Mouse (Mus musculus) ES-Bruce4 (cell line): ENCODE data around the gene Btg2. TPM values are rescaled to one million over a fixed set of nuclear protein-coding genes. Genes with fewer than 3 reads are reported as not detected.
A peak's percentile ranks its signal among the peaks of the same experiment; 100 is the strongest.

ENCODE experiments used
- H3K27ac ChIP-seq: 2 replicates; pipeline ENCODE4 v1.5.1; 2012; ENCODE audit warnings: low read length, inconsistent platforms; ENCODE audit not compliant: insufficient read depth
- H3K27me3 ChIP-seq: 2 replicates; pipeline ENCODE4 v1.6.1; 2012; ENCODE audit warnings: mild to moderate bottlenecking, low read length, inconsistent platforms; ENCODE audit not compliant: control insufficient read depth, poor library complexity, insufficient read depth, severe bottlenecking
- H3K36me3 ChIP-seq: 2 replicates; pipeline ENCODE4 v1.6.1; 2012; ENCODE audit warnings: inconsistent platforms, mild to moderate bottlenecking, low read length, moderate library complexity; ENCODE audit not compliant: control insufficient read depth, poor library complexity, insufficient read depth, severe bottlenecking
- H3K4me1 ChIP-seq: one replicate; pipeline ENCODE4 v1.8.1; 2011; ENCODE audit warnings: low read length; ENCODE audit not compliant: control insufficient read depth, insufficient read depth
- H3K4me3 ChIP-seq: 2 replicates; pipeline ENCODE4 v1.5.1; 2011; ENCODE audit warnings: low read depth, mild to moderate bottlenecking, low read length
- H3K9ac ChIP-seq: 2 replicates; pipeline ENCODE4 v1.6.1; 2012; ENCODE audit warnings: low read depth, mild to moderate bottlenecking, inconsistent platforms; ENCODE audit not compliant: poor library complexity, severe bottlenecking
- H3K9me3 ChIP-seq: replicated peaks from 2 replicates; pipeline ENCODE4 v1.6.1; 2012; ENCODE audit warnings: mild to moderate bottlenecking, low read length, inconsistent platforms; ENCODE audit not compliant: control insufficient read depth, poor library complexity, insufficient read depth, severe bottlenecking
- CTCF ChIP-seq: IDR thresholded peaks from one replicate; pipeline ENCODE4 v1.8.1; 2011; ENCODE audit warnings: low read depth, low read length
- EP300 ChIP-seq: IDR thresholded peaks from 2 replicates; pipeline ENCODE4 v1.6.1; 2011; ENCODE audit warnings: low read depth, low read length; ENCODE audit not compliant: insufficient read depth
- POLR2A ChIP-seq: IDR thresholded peaks from one replicate; pipeline ENCODE4 v1.8.1; 2011; ENCODE audit warnings: low read length; ENCODE audit not compliant: insufficient read depth
- polyA plus RNA-seq: library from polyadenylated mRNA; stranded (reverse); fragments of >200 nt; gene quantifications from 2 replicates; pipeline ENCODE4 v1.2.4, GENCODE M21; 2011; ENCODE audit warnings: low read depth; ENCODE audit not compliant: missing spikeins, insufficient read depth, insufficient read length

Gene Btg2
- polyA plus RNA-seq, 1 experiment = 109 TPM

DNA sequence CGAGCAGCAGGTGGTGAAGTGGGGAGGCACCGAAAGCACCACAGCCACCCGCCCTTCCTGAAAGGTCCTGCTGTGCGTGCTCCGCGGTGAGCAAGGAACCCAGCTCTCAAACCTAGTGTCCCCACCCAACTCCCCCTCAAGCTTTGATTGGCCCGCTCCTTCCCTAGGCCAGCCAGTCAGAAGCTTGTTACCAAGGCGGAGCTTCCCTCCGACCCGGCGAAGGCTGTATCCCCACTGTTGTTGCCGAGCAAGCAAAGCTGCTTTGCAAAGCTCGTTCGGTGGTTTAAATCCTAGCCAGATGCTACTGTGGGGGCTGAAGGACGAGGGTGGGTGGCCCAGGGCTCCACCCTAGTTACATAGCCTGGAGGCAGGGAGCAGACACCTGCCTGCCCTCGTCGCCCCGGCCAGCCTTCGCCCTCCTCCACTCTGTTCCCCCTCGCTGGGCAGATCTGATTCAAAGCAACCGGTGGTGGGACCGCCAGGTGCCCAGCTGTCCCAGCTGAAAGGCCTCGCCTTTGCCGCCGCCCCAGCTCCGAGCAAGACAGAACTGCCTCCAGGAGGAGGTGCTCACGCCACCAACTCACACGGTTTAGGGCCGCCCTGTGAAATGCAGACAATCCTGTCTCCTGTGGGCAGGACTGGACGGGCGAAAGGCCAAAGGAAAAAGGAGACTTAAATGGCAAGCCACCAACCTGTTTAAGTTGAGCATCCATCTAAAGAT is 17.9 kb downstream of the Btg2 start:
- peak overlapping the region; percentile 1; the same call in 1 of the 2 replicates for H3K9ac ChIP-seq
- H3K4me3 ChIP-seq = peak overlapping the region; percentile 18
- H3K27me3 ChIP-seq = no peaks in the 10 kb centered on the region
- no peaks in the 10 kb centered on the region for H3K9me3 ChIP-seq
- peak overlapping the region; percentile 79 for H3K27ac ChIP-seq
- TF ChIP-seq CTCF (no peak), EP300 (peak; percentile 92)
- H3K36me3 ChIP-seq = no peaks in the 10 kb centered on the region
- H3K4me1 ChIP-seq = peaks cover 8% of the 10 kb centered on the region

GRCm38 (mm10) chr1:134059739-134060695 is 18.9 kb downstream of the Btg2 start:
- Histone ChIP-seq H3K27me3 (no peaks in the 10 kb centered on the region), H3K9ac (no peak overlapping the region), H3K27ac (peak overlapping the region; percentile 29), H3K36me3 (no peaks in the 10 kb centered on the region), H3K4me1 (peaks cover 13% of the 10 kb centered on the region), H3K4me3 (no peak overlapping the region), H3K9me3 (no peaks in the 10 kb centered on the region)
- TF ChIP-seq CTCF = no peak

DNA sequence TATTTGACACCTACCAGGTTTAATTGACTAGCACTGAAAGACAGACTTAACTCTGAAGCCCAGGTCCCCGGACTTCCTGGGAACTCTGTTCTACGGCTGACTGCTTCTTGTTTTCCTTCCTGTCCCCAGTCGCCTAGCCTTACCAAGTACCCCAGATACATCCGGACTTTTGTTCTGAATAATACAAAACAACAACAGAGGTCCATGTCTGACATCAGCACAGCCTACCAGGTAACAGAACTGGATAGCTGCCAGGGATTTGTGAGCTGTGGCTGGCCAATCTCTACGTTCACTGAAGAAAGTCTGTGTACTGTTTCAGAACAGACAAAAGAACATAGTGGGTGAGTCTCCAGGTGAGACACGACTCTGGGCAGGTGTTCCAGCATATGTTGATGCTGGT is 20.1 kb downstream of the Btg2 start:
- H3K9ac ChIP-seq = no peak overlapping the region
- no peaks in the 10 kb centered on the region for H3K27me3 ChIP-seq
- H3K27ac ChIP-seq = no peak overlapping the region
- H3K4me3 ChIP-seq = no peak overlapping the region
- H3K36me3 ChIP-seq = no peaks in the 10 kb centered on the region
- H3K4me1 ChIP-seq = peaks cover 9% of the 10 kb centered on the region
- H3K9me3 ChIP-seq = no peaks in the 10 kb centered on the region
- TF ChIP-seq EP300 (no peak), CTCF (no peak), POLR2A (no peak)

- H3K27me3 ChIP-seq = no peaks in the 10 kb centered on the region
- no peaks in the 10 kb centered on the region for H3K9me3 ChIP-seq
- H3K9ac ChIP-seq = no peak overlapping the region
- H3K36me3 ChIP-seq = no peaks in the 10 kb centered on the region
- H3K4me3 ChIP-seq = no peak overlapping the region
- H3K27ac ChIP-seq = no peak overlapping the region
- TF ChIP-seq CTCF (no peak), EP300 (no peak), POLR2A (no peak)
- peaks cover 7% of the 10 kb centered on the region for H3K4me1 ChIP-seq
Measured at GRCm38 (mm10) chr1:134057736-134058135, 21.2 kb downstream of the Btg2 start.

DNA sequence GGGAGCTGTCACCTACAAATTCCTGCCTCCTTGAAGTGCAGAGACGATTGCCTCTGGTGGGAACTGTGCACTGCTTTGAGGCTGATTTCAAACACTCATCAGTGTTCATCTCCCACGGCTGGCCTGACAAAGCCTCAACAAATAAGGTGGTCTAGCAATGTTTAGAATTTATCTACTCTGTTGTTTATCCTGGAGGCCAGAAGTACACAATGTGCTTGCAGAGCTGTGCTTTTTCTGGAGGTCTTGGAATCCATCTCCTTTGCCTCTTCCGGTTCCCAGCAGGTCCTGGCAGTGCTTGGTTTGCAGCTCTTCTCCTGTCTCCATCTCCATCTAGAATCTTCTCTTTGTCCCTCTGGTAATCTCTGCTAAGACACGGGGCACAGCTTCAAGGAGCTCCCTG is 22.6 kb downstream of the Btg2 start:
- no peak overlapping the region for H3K27ac ChIP-seq
- H3K27me3 ChIP-seq = no peaks in the 10 kb centered on the region
- TF ChIP-seq POLR2A (no peak), CTCF (no peak), EP300 (no peak)
- no peaks in the 10 kb centered on the region for H3K36me3 ChIP-seq
- no peak overlapping the region for H3K9ac ChIP-seq
- peaks cover 7% of the 10 kb centered on the region for H3K4me1 ChIP-seq
- no peak overlapping the region for H3K4me3 ChIP-seq
- H3K9me3 ChIP-seq = no peaks in the 10 kb centered on the region

DNA sequence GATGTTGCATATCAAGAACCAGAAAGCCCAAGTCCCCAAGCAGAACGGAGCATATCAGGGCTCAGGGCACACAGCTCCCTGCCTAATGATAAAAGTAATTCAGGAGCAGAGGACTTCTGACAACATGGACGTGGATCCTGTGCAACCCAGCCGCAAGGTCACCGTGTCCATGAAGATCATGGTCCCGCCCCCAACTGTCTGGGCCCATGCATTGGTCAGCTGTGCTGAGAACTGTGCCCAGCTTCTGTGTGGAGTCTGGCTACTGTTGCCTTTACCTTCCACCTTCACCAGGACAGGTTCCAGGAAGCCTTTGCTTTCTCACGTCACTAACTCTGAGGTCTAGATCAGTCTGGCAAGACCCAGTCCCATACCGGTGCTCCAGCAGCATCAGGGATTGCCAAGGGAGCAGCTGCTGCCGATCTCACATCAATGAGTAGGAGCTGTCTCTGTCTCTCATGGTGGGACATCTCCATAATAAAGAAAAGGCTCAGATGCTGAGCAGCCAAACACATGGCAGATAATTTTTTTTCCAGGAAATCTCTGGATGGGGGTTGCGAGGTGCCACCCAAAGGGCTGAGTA is 23.2 kb downstream of the Btg2 start:
- H3K4me1 ChIP-seq = peaks cover 7% of the 10 kb centered on the region
- H3K4me3 ChIP-seq = no peak overlapping the region
- H3K36me3 ChIP-seq = no peaks in the 10 kb centered on the region
- no peaks in the 10 kb centered on the region for H3K9me3 ChIP-seq
- no peaks in the 10 kb centered on the region for H3K27me3 ChIP-seq
- H3K9ac ChIP-seq = no peak overlapping the region
- TF ChIP-seq CTCF = no peak
- TF ChIP-seq POLR2A = no peak
- TF ChIP-seq EP300 = no peak
- H3K27ac ChIP-seq = no peak overlapping the region
